Mouse (Mus musculus) kidney, postnatal 10 days (tissue): Measurements from ENCODE around the gene Dynll1.

ENCODE experiments used
- DNase-seq: peaks from one replicate; pipeline ENCODE4 v3.0.0; 2021; ENCODE audit warnings: mixed read lengths

The Dynll1 gene

DNA sequence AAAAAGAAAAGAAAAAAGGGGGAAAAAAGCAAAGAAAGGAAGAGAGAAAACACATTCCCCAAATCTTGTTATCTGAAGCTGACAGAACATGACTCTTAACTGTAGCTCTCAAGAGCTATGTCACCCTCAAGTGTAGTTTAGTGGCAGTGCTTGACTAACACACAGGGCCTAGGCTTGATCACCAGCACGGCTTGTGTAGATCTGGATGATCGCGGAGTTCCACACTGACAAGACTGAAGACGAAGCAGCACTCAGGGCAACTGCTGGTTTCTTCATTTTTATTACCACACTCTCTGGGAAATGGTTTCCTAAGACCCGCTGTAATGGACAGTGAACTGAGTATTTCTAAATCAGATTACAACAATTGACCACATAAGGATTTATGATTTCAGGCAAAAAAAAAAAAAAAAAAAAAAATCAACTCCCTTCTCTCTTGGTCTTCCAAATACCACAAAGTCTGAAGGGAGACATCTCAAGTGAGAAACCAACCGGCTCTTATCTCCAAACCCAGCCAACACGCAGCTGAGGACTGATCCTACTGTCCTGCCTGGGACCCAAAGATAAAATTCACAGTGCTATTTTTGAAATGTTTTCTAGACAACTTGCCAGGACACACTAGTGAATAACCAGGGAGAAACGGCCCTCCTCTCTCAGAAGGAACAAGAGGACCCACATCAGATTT lies 33.9 kb downstream of the Dynll1 start:
- no peak for DNase-seq

DNA sequence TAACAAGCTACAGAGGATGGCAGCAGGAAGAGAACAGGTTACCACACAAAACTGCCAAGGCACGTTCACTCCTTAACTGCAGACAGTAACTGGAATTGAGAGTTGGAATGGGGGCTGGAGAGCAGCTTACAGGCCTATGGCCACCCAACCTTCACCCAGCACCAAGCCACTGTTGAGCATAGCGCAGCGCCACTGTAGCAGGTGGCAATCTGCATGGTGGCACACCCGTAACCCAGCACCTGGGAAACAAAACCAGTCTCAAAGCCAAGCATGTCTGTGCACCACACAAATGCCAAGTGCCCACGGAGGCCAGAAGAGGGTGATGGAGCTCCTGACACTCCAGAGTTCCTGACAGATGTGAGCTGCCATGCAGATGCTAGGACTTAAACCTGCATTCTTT lies 34.5 kb downstream of the Dynll1 start:
- no peak for DNase-seq

DNA sequence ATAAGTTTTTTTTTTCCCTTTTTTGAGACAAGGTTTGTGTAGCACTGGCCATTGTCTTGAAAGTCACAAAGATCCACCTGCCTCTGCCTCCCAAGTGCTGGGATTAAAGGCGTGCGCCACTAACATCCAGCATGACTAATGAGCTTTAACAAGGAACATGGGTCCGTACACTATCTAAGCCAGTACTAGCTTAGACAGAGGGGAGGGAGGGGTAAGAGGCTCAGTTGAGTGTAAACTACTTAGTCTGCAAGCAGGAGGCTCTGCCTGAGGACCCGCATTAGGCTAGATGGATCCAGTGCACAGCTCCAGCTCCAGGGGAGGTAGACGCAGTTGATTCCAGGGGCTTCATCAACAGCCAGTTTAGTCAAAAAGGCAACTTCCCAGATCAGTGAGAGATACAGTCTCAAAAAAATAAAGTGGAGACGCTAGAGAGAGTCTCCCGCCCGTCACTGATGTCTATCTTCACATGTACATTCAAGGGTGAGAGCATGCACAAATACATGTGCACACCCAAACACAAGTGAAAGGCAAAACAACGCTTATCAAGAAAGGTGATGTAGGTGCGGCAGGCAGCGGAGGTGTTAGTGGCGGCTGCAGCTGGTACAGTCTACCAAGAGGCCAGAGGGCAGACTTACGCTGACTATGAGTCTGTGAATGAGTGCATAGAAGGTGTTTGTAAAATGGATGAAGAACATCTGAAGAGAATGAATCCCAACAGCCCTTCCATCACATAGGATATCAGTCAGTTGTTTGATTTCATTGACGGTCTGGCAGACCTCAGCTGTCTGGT lies 38.1 kb downstream of the Dynll1 start:
- no peak for DNase-seq

DNA sequence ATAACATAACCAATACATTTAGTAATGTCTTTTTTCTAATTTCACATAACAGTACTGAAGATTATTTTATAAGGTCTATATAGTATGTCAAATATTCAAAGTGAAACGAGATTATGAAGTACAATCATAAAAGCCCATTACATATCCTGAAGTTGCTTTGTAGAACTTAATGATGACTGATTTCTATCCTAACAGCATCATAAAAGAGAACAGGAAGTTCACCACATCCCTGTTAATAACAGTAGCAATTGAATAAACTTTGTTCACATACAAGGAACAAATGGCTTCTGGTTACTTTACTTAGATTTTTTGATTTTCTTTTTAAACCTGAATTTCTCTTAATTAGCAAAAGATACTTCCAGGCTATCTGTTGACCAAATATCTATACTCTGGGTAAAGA lies 38.9 kb downstream of the Dynll1 start:
- DNase-seq = no peak

DNA sequence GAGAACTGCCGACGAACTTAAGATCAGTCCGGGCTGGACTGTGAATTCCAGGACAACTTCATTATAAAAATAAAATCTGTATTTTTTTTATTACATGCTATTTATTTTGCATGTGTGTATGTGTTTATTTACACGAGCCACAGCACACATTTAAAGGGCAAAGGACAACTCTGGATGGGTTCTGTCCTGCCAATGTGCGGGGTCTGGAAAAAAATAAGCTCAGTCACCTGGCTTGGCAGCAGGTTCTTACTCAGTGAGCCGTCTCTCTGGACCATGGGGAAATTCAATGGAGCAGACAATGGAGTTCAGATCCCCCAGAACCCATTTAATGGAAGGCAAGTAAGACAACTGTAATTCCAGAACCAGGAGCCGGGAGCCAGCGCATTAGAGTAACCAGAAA lies 39.7 kb downstream of the Dynll1 start:
- no peak for DNase-seq

DNA sequence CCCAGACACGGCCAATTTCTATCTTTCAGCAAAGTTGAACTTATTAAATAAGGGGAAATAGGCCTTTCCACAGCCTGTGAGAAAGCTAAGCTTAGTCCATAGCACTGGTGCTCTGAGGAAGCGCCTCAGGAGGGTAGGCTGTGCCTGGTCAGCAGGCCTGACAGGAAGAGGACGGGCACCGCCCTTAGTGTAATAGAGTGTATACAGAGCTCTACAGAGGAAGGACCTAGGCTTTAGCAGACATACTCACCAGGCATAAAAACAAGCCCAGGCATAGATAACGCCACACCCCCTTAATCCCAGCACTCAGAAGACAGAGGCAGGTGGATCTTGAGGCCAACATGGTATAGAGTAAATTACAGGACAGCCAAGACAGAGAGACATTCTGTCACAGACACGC lies 40.4 kb downstream of the Dynll1 start:
- no peak for DNase-seq

DNA sequence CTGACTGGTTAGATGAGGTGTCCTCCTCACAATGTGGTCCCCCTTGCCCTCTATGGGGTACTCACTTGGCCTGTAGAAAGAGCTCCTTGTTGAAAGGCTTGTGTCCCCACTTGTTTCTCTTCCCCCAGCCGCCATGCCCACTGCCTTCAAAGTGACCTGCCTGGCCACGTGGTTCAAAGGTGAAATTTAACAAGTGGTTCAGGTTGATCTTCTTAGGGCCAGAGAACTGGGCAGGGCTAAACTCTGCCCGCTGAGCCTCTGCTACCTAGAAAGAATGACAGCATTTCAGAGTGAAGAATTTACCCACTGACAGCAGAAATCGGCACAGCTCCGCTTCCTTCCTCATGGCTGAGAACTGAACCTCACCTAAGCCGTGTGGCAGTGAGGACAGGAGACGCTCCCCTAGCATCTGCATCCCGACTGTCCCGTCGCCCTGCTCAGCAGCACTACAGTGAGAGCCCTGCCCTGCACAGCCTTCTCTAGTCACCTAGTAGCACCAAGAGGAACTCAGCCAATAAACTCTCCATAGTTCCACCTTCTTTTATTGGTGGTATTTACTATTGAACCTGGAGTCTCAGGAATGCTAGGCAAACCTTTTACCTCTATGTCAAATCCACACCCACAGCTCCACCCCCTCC lies 43.8 kb downstream of the Dynll1 start:
- no peak for DNase-seq

DNA sequence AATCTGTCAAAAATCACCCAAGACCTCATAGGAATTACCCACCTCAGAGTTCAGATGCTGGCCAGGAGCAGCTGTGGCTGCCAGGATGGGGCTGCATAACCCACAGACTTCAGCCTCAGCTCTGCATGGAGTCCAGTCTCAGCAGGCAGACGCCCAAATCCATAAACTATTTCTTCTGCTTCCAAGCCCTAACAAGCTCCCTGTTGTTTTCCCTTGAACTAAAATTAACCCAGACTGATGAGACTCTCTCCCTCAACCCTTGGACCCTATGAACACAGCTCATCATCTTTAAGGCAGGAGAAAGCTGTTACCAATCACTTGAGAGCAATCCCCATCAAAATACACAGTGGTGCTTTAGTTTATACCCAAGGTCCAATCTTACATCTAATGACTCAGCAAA lies 45.3 kb downstream of the Dynll1 start:
- DNase-seq = no peak
